Mouse (Mus musculus) hindbrain, embryonic 15.5 days (tissue): Measurements from ENCODE around the gene Gpr3. TPM values are rescaled to one million over a fixed set of nuclear protein-coding genes. Genes with fewer than 3 reads are reported as not detected.

ENCODE experiments used
- ATAC-seq: fragments of 200-750 bp; cut with Nextera tagmentation; 2 replicates; pipeline ENCODE4 v1.8.0; 2017; ENCODE audit warnings: low read depth, moderate number of reproducible peaks, moderate TSS enrichment; ENCODE audit not compliant: low FRiP score
- H3K27ac ChIP-seq: fragments of 300-500 bp; sonication (generic); replicated peaks from 2 replicates; pipeline ENCODE4 v1.5.1; 2015; ENCODE audit warnings: mild to moderate bottlenecking, inconsistent platforms
- H3K27me3 ChIP-seq: fragments of 300-500 bp; sonication (generic); 2 replicates; pipeline ENCODE4 v1.6.1; 2015; ENCODE audit warnings: control low read depth, inconsistent platforms
- H3K36me3 ChIP-seq: fragments of 300-500 bp; sonication (generic); 2 replicates; pipeline ENCODE4 v1.6.1; 2015; ENCODE audit warnings: control low read depth, inconsistent platforms
- H3K4me1 ChIP-seq: fragments of 300-500 bp; sonication (generic); replicated peaks from 2 replicates; pipeline ENCODE4 v1.6.1; 2015; ENCODE audit warnings: control low read depth, inconsistent platforms
- H3K4me2 ChIP-seq: fragments of 300-500 bp; sonication (generic); 2 replicates; pipeline ENCODE4 v1.6.1; 2015; ENCODE audit warnings: moderate library complexity, mild to moderate bottlenecking, inconsistent platforms
- H3K4me3 ChIP-seq: fragments of 300-500 bp; sonication (generic); 2 replicates; pipeline ENCODE4 v1.5.1; 2015; ENCODE audit warnings: mild to moderate bottlenecking, inconsistent platforms
- H3K9ac ChIP-seq: fragments of 300-500 bp; sonication (generic); 2 replicates; pipeline ENCODE4 v1.6.1; 2015; ENCODE audit warnings: inconsistent platforms
- H3K9me3 ChIP-seq: fragments of 300-500 bp; sonication (generic); 2 replicates; pipeline ENCODE4 v1.6.1; 2016; ENCODE audit warnings: control low read depth, inconsistent platforms
- WGBS: fragments of 180-500 bp; shearing (Covaris S2); methylation state at CpG from one replicate; pipeline ENCODE4 v1.1.7; 2015; 5-methylcytosine and 5-hydroxymethylcytosine counted together
- polyA plus RNA-seq: library from polyadenylated mRNA; unstranded; fragments of >200 nt; fragmentation: Nextera tagmentation; extraction: Ambion mirVana; gene quantifications from 2 replicates; pipeline ENCODE4 v1.2.1, GENCODE M21; 2015

The Gpr3 gene
- polyA plus RNA-seq, 1 experiment from 2014 or later = 1.6 TPM

DNA sequence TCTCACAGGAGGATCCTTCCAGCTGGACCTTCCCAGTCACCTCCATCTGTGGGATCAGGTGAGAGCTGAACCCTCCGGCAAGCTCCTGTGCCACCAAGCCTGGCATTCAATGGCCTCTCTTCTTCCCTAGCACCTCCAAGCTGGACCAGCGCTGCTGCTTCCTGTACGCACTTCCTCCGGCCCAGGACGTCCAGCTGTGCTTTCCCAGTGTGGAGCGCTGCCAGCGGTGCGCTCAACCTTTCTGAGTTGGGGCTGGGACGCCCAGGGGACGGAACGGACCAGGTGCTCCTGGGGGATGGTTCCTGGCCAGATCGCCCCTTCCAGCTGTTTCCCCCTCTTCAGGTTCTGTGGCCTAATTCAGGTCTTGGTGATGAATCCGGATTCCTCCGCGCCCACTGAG lies 34.7 kb upstream of the Gpr3 start:
- H3K9ac ChIP-seq = no peak overlapping the region
- H3K4me1 ChIP-seq = peaks cover 8% of the 10 kb centered on the region
- no peaks in the 10 kb centered on the region for H3K9me3 ChIP-seq
- H3K27ac ChIP-seq = no peak overlapping the region
- H3K4me2 ChIP-seq = no peak overlapping the region
- H3K4me3 ChIP-seq = no peak overlapping the region
- no peak for ATAC-seq
- H3K36me3 ChIP-seq = no peaks in the 10 kb centered on the region
- peaks cover 80% of the 10 kb centered on the region for H3K27me3 ChIP-seq
- WGBS = 31% methylated on average over 15 of the region's 15 CpGs

- Histone ChIP-seq H3K36me3 (no peaks in the 10 kb centered on the region), H3K9ac (no peak overlapping the region), H3K27ac (no peak overlapping the region), H3K4me1 (peaks cover 10% of the 10 kb centered on the region), H3K4me2 (no peak overlapping the region), H3K27me3 (peaks cover 77% of the 10 kb centered on the region), H3K9me3 (no peaks in the 10 kb centered on the region), H3K4me3 (no peak overlapping the region)
- 78% methylated on average over 1 of the region's 1 CpGs for WGBS
- ATAC-seq = no peak
Observed at GRCm38 (mm10) chr4:133244289-133244688, 32.0 kb upstream of the Gpr3 start.

- Histone ChIP-seq H3K9ac (no peak overlapping the region), H3K27me3 (peaks cover 76% of the 10 kb centered on the region), H3K4me3 (no peak overlapping the region), H3K4me2 (no peak overlapping the region), H3K27ac (no peak overlapping the region), H3K9me3 (no peaks in the 10 kb centered on the region), H3K4me1 (peaks cover 10% of the 10 kb centered on the region), H3K36me3 (no peaks in the 10 kb centered on the region)
- ATAC-seq = no peak
- WGBS = 47% methylated on average over 11 of the region's 13 CpGs
Observed at GRCm38 (mm10) chr4:133243538-133243937, 31.2 kb upstream of the Gpr3 start.

DNA sequence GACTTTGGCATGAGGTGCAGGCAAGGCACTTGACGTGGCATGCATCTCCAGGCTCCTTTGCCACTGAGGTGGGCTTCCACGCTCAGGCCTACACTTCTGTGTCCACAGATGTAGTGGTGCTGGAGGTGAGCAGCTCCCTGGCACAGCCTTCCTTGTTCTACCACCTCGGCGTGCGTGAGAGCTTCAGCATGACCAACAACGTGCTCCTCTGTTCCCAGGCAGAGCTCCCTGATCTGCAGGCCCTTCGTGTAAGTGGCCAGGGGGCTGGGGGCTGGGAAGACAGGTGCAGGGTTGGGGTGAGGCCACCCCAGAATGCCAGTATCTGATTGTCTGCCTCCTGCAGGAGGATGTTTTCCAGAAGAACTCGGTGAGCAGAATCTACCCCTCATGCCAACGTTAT lies 30.4 kb upstream of the Gpr3 start:
- Histone ChIP-seq H3K4me2 (no peak overlapping the region), H3K27me3 (peaks cover 71% of the 10 kb centered on the region), H3K36me3 (no peaks in the 10 kb centered on the region), H3K9ac (no peak overlapping the region), H3K4me3 (no peak overlapping the region), H3K27ac (no peak overlapping the region), H3K9me3 (no peaks in the 10 kb centered on the region), H3K4me1 (peaks cover 10% of the 10 kb centered on the region)
- no peak for ATAC-seq
- WGBS = 50% methylated on average over 9 of the region's 9 CpGs

GRCm38 (mm10) chr4:133241910-133242309 lies 29.6 kb upstream of the Gpr3 start:
- no peak overlapping the region for H3K27ac ChIP-seq
- ATAC-seq = no peak
- no peak overlapping the region for H3K9ac ChIP-seq
- H3K4me1 ChIP-seq = peaks cover 10% of the 10 kb centered on the region
- H3K9me3 ChIP-seq = no peaks in the 10 kb centered on the region
- peak overlapping the region; percentile 81 for H3K4me2 ChIP-seq
- peaks cover 63% of the 10 kb centered on the region for H3K27me3 ChIP-seq
- H3K36me3 ChIP-seq = no peaks in the 10 kb centered on the region
- WGBS = 38% methylated on average over 11 of the region's 11 CpGs
- H3K4me3 ChIP-seq = peak overlapping the region; percentile 55

- Histone ChIP-seq H3K27me3 (peaks cover 56% of the 10 kb centered on the region), H3K9me3 (no peaks in the 10 kb centered on the region), H3K4me2 (peak overlapping the region; percentile 81), H3K36me3 (no peaks in the 10 kb centered on the region), H3K4me1 (peaks cover 10% of the 10 kb centered on the region), H3K4me3 (peak overlapping the region; percentile 55), H3K27ac (peak overlapping the region; percentile 36; the same call in 1 of the 2 replicates), H3K9ac (peak overlapping the region; percentile 47)
- ATAC-seq = peak; percentile 90
- under 1% methylated on average over 78 of the region's 78 CpGs for WGBS
Observed at GRCm38 (mm10) chr4:133240934-133241908, 28.9 kb upstream of the Gpr3 start.

DNA sequence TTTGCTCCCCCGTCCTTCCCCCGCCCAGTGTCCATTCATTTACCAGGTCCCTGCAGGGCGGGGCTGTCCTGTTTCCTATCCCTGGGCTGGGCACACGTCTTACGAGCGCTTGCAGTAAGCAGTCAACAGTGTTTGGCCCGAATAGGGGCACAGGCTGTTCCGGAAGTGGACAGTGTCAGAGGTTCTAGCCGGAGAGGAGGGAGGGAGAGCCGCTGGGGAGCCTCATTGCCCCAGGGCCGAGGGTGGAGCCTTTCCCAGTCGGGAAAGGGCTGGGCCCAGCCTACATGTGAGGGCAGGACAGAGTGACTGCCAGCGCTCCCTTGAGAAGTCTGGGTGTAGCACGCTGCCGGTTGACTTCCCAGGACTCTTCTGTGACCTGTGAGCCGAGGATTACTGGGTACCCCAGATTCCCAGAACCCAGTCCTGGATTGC lies 28.2 kb upstream of the Gpr3 start, which contains the start of gene Map3k6:
TSS of gene Map3k6 (plus strand) at position 329 of the 432 bp plus-strand sequence.
- H3K4me3 ChIP-seq = peak within 1 kb of the TSS; percentile 55
- peak within 1 kb of the TSS; percentile 36; the same call in 1 of the 2 replicates for H3K27ac ChIP-seq
- no peaks in the 10 kb centered on the region for H3K36me3 ChIP-seq
- H3K27me3 ChIP-seq = peaks cover 51% of the 10 kb centered on the region
- peak within 1 kb of the TSS; percentile 81 for H3K4me2 ChIP-seq
- peak; percentile 27 for ATAC-seq
- peaks cover 10% of the 10 kb centered on the region for H3K4me1 ChIP-seq
- no peaks in the 10 kb centered on the region for H3K9me3 ChIP-seq
- peak within 1 kb of the TSS; percentile 47 for H3K9ac ChIP-seq
- WGBS = 5% methylated on average over 16 of the region's 16 CpGs

DNA sequence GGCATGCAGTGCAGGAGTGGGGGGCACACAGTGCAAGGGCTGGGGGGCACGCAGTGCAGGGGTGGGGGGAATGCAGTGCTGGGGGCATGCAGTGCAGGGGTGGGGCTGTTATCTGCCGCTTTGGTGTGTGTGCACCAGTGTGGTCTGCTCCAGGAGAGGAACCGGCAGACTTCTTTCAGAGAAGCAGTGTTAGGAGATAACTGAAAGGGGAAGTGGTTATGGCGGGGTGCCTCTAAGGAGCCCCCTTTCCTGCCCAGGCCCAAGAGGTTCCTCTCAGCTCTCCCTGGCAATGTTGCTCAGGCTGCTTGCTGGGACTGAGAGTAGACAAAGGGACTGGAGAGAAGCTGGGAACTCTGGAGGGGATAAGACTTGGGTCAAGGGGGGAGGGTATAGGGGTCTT lies 25.6 kb upstream of the Gpr3 start:
- peaks cover 34% of the 10 kb centered on the region for H3K27me3 ChIP-seq
- H3K9me3 ChIP-seq = no peaks in the 10 kb centered on the region
- ATAC-seq = no peak

DNA sequence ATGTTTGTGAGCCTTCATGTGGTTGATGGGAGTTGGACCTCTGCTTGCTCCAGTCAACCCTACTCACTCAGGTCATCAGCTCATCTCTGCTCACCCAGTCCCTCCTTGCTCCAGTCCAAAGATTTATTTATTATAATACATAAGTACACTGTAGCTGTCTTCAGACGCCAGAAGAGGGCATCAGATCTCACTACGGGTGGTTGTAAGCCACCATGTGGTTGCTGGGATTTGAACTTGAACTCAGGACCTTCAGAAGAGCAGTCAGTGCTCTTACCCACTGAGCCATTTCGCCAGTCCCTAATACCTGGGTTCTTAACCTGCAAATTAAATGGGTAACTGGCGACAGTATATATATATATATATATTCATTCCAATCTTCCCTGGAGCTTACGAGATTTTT lies 23.1 kb upstream of the Gpr3 start:
- H3K9me3 ChIP-seq = no peaks in the 10 kb centered on the region
- H3K9ac ChIP-seq = no peak overlapping the region
- no peak for ATAC-seq
- no peak overlapping the region for H3K4me2 ChIP-seq
- H3K4me1 ChIP-seq = no peaks in the 10 kb centered on the region
- H3K27ac ChIP-seq = no peak overlapping the region
- no peaks in the 10 kb centered on the region for H3K36me3 ChIP-seq
- 84% methylated on average over 5 of the region's 5 CpGs for WGBS
- H3K27me3 ChIP-seq = 0 out of 2 replicates have a peak, but pooled peaks cover 10% of the 10 kb centered on the region
- no peak overlapping the region for H3K4me3 ChIP-seq

More for the DNA sequence above, 25.6 kb upstream of the Gpr3 start:
- 86% methylated on average over 4 of the region's 4 CpGs for WGBS
- H3K36me3 ChIP-seq = no peaks in the 10 kb centered on the region
- no peak overlapping the region for H3K27ac ChIP-seq
- H3K4me2 ChIP-seq = no peak overlapping the region
- no peak overlapping the region for H3K4me3 ChIP-seq
- H3K9ac ChIP-seq = no peak overlapping the region
- H3K4me1 ChIP-seq = peaks cover 10% of the 10 kb centered on the region

- Histone ChIP-seq H3K9me3 (no peaks in the 10 kb centered on the region), H3K36me3 (no peaks in the 10 kb centered on the region), H3K4me3 (no peak overlapping the region), H3K27ac (no peak overlapping the region), H3K4me1 (no peaks in the 10 kb centered on the region), H3K27me3 (0 out of 2 replicates have a peak, but pooled peaks cover 7% of the 10 kb centered on the region), H3K9ac (no peak overlapping the region), H3K4me2 (no peak overlapping the region)
- no peak for ATAC-seq
- 60% methylated on average over 5 of the region's 5 CpGs for WGBS
Observed at GRCm38 (mm10) chr4:133234771-133235170, 22.4 kb upstream of the Gpr3 start.

DNA sequence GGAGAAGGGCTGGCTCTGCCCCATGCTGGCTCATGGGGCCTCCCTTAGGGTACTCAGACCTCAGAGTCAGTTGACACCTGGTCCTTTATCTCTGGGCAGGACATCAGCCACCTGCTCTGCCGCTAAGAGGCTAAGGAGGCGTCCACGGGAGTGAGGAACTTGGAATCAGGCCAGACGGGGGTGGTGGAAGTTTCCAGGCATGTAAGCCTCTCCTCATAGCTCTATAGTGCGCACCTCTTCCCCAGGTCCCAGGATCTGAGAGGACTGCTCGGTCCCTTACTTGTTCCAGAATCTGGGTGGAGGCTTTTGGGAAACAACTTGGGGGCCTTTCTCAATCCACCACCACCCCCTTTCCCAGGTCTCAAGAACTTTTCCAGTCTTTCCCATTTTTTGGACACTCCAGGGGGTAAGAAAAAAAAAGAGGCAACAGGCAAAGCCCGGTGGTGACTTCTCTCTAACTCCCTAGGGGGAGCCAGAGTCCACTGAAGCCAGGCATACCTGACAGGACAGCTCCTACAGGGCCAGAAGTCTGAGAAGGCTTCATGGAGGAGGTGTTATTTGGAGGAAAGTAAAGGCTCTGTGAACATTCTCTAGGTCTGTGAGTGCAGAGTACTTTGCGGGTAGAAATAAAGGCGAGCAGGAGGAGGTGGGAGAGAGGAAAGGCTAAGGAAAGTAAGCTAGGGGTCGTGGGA lies 21.1 kb upstream of the Gpr3 start:
- Histone ChIP-seq H3K36me3 (no peaks in the 10 kb centered on the region), H3K4me3 (no peak overlapping the region), H3K27ac (no peak overlapping the region), H3K27me3 (no peaks in the 10 kb centered on the region), H3K4me2 (no peak overlapping the region), H3K9me3 (no peaks in the 10 kb centered on the region), H3K9ac (no peak overlapping the region), H3K4me1 (no peaks in the 10 kb centered on the region)
- 42% methylated on average over 10 of the region's 10 CpGs for WGBS
- ATAC-seq = no peak

DNA sequence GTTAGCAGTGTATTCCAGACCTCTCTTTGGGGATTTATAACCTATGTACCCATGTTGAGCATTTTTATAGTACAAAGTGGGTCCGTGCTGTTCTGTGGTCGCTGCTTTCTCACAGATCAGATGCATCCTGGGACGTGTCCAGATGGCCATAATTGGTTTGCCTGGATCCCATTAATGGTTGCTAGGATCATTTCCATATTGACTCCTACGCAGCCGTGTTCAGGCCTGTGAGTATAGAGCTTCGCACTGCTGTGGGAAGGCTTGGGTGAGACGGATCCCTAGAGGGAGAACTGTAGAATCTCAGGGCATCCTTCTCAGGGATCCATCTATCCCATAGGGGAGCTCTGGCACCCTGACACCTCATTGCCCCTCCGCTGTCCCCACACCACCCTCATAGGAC lies 17.2 kb upstream of the Gpr3 start:
- H3K9me3 ChIP-seq = no peaks in the 10 kb centered on the region
- H3K27ac ChIP-seq = no peak overlapping the region
- H3K27me3 ChIP-seq = no peaks in the 10 kb centered on the region
- H3K4me3 ChIP-seq = no peak overlapping the region
- H3K4me1 ChIP-seq = no peaks in the 10 kb centered on the region
- no peak overlapping the region for H3K9ac ChIP-seq
- no peaks in the 10 kb centered on the region for H3K36me3 ChIP-seq
- no peak overlapping the region for H3K4me2 ChIP-seq
- 53% methylated on average over 8 of the region's 8 CpGs for WGBS
- no peak for ATAC-seq
